Mouse (Mus musculus) mesoderm, embryonic 11.5 days (tissue): ENCODE measurements at regions not wholly inside any gene's neighbourhood (a gene's known extent, or its start where the extent isn't known, plus 50 kb on each side); places are given as distances from the start of the nearest gene placed in this dataset.

ENCODE experiments used
- DNase-seq: peaks from one replicate; pipeline ENCODE4 v3.0.0-alpha.2; 2012; ENCODE audit warnings: low read depth, low spot score

GRCm38 (mm10) chr16:75304743-75305142, 281.1 kb downstream of the Lipi start:
- DNase-seq = no peak

GRCm38 (mm10) chr16:75297416-75297815, 288.4 kb downstream of the Lipi start:
- DNase-seq = no peak

GRCm38 (mm10) chr16:75292736-75293428, 293.0 kb downstream of the Lipi start:
- peak; percentile 13 for DNase-seq

- DNase-seq = no peak
Observed at GRCm38 (mm10) chr16:75291194-75291593, 294.7 kb downstream of the Lipi start.

GRCm38 (mm10) chr16:75287150-75287549, 298.7 kb downstream of the Lipi start:
- DNase-seq = no peak

- DNase-seq = no peak
Observed at GRCm38 (mm10) chr16:75285811-75286210, 300.1 kb downstream of the Lipi start.

GRCm38 (mm10) chr16:75263903-75264302, 322.0 kb downstream of the Lipi start:
- DNase-seq = no peak

- no peak for DNase-seq
Observed at GRCm38 (mm10) chr16:75254981-75255380, 330.9 kb downstream of the Lipi start.

- peak; percentile 31 for DNase-seq
Observed at GRCm38 (mm10) chr16:75249170-75249569, 336.7 kb downstream of the Lipi start.

GRCm38 (mm10) chr16:75240383-75240782, 345.5 kb downstream of the Lipi start:
- DNase-seq = no peak

- DNase-seq = no peak
Observed at GRCm38 (mm10) chr16:75232133-75232532, 353.7 kb downstream of the Lipi start.

- DNase-seq = no peak
Observed at GRCm38 (mm10) chr16:75193404-75193803, 392.5 kb downstream of the Lipi start.

GRCm38 (mm10) chr16:75190316-75190715, 395.5 kb downstream of the Lipi start:
- DNase-seq = no peak

- no peak for DNase-seq
Observed at GRCm38 (mm10) chr16:75166040-75166439, 419.8 kb downstream of the Lipi start.

- DNase-seq = no peak
Observed at GRCm38 (mm10) chr16:75164969-75165726, 420.7 kb downstream of the Lipi start.

GRCm38 (mm10) chr16:75159740-75160139, 426.1 kb downstream of the Lipi start:
- no peak for DNase-seq

GRCm38 (mm10) chr16:75155441-75156038, 430.3 kb downstream of the Lipi start:
- DNase-seq = no peak
